Comparison of ENCODE assay signal across 8 mouse cellular contexts in the genomic region with DNA sequence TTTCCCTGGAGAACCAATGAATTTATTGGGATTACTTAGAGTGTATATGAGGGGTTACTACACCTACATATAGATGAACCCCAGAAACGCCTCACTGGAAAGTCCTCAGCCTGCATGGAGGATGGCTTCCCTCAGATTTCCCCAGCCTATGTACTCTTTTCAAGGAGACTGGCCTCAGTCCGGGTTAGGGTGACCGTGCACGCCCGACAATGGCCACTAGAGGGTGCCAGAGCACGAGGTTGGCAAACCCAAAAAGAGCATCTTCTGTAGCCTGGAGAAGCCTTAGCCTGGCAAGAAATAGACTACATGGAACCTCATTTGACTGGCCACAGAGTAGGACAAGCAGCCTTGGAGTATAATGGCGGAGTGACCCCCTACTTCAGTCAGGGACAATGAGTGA. TPM values are rescaled to one million over a fixed set of nuclear protein-coding genes. Genes with fewer than 3 reads are reported as not detected.
DNase-seq lines count a peak whose midpoint lies in the region; ATAC-seq and TF ChIP-seq lines count a peak whose summit lies in the region.

No protein-coding gene starts in this region.

- WGBS in lung, embryonic 14.5 days: 7% methylated on average over 7 of the region's 7 CpGs

- no peak overlapping the region for H3K27ac ChIP-seq in lung, embryonic 14.5 days (ENCODE audit: low read depth)

- H3K9ac ChIP-seq in lung, embryonic 14.5 days: no peak overlapping the region

- no peaks in the 10 kb centered on the region for H3K4me1 ChIP-seq in lung, embryonic 14.5 days (ENCODE audit: insufficient read depth)

- peak; percentile 77 for DNase-seq in ES-CJ7 (ENCODE audit: low read depth, low spot score)
- peak; percentile 84 for DNase-seq in brain, adult 2 months (ENCODE audit: low read depth, low spot score)
- DNase-seq in heart, postnatal 14 days: peak; percentile 90 to 96
- DNase-seq in layer of hippocampus, adult 18-20 months (ENCODE audit: low spot score in 2 of 2): peak; percentile 57 to 92
- DNase-seq in lung, embryonic 14.5 days: peak; percentile 93
- DNase-seq in retina, postnatal 1 day: peak; percentile 82
- DNase-seq in thymus, postnatal 36 days: peak; percentile 80 to 89

- no peaks in the 10 kb centered on the region for H3K36me3 ChIP-seq in lung, embryonic 14.5 days (ENCODE audit: insufficient read depth)

- no peaks in the 10 kb centered on the region for H3K9me3 ChIP-seq in lung, embryonic 14.5 days (ENCODE audit: low read depth, low read length)

- peak; percentile 95 for TF ChIP-seq CTCF in lung, embryonic 14.5 days (IDR thresholded peaks at IDR 0.05; ENCODE audit: low read depth)

- H3K27me3 ChIP-seq in lung, embryonic 14.5 days (ENCODE audit: insufficient read depth, low read length): no peaks in the 10 kb centered on the region

- intact Hi-C loops in heart, postnatal 14 days (cut with DNase I): no loop called here

- no peak overlapping the region for H3K4me3 ChIP-seq in lung, embryonic 14.5 days (ENCODE audit: low read depth, low read length)

- H3K4me2 ChIP-seq in lung, embryonic 14.5 days: no peak overlapping the region

- peak; percentile 88 for ATAC-seq in erythroid progenitor cell, adult 5-6 weeks (replicated peaks; ENCODE audit: low FRiP score, poor library complexity, severe bottlenecking)
- peak; percentile 55 for ATAC-seq in lung, embryonic 14.5 days (ENCODE audit: insufficient read depth)

RNA-seq across cellular contexts. Expression of gene Scaf11, which starts 15.7 kb away (rescaled TPM):
- 91.4 and 99.5 TPM in 2 replicates for total RNA-seq in erythroid progenitor cell, adult 5-6 weeks (2015; ENCODE audit: low replicate concordance)
- total RNA-seq in erythroid progenitor cell, adult 5-6 weeks (2017; ENCODE audit: low replicate concordance): 122 and 172 TPM in 2 replicates
- total RNA-seq in heart, postnatal 14 days (2021): 10 to 100 TPM; 48.8 to 49.6 TPM
- total RNA-seq in layer of hippocampus, adult 18-20 months (2021): 10 to 100 TPM; 56.4 to 57.8 TPM
- polyA plus RNA-seq in lung, embryonic 14.5 days (2014; fragmentation: Nextera tagmentation; extraction: Ambion mirVana): 112 and 116 TPM in 2 replicates
